Mouse (Mus musculus) bone marrow, adult 2 months (tissue): Measurements from ENCODE around the gene Rgmb. TPM values are rescaled to one million over a fixed set of nuclear protein-coding genes. Genes with fewer than 3 reads are reported as not detected.

Experiments
- H3K27ac ChIP-seq: fragments of 200-500 bp; 2 replicates; pipeline ENCODE4 v1.5.1; 2012; ENCODE audit warnings: low read depth, mild to moderate bottlenecking, control low read depth, inconsistent platforms, low read length; ENCODE audit not compliant: control insufficient read depth, poor library complexity, insufficient read depth
- H3K4me1 ChIP-seq: fragments of 200-500 bp; 2 replicates; pipeline ENCODE4 v1.6.1; 2011; ENCODE audit warnings: low read length; ENCODE audit not compliant: control insufficient read depth, insufficient read depth
- H3K4me3 ChIP-seq: fragments of 200-500 bp; replicated peaks from 2 replicates; pipeline ENCODE3; 2011; ENCODE audit warnings: mild to moderate bottlenecking, low read depth, low read length, control low read depth; ENCODE audit not compliant: control insufficient read depth
- CTCF ChIP-seq: fragments of 200-500 bp; IDR thresholded peaks from 2 replicates; pipeline ENCODE4 v1.5.1; 2011; ENCODE audit warnings: low read length, control low read depth; ENCODE audit not compliant: control insufficient read depth, insufficient read depth
- POLR2A ChIP-seq: fragments of 200-500 bp; IDR thresholded peaks from 2 replicates; pipeline ENCODE4 v1.6.1; 2011; ENCODE audit warnings: low read depth, mild to moderate bottlenecking, control low read depth, low read length, borderline replicate concordance; ENCODE audit not compliant: control insufficient read depth
- WGBS: fragments of 180-500 bp; shearing (Covaris S2); methylation state at CpG from one replicate; pipeline ENCODE4 v1.1.7; 2018; 5-methylcytosine and 5-hydroxymethylcytosine counted together
- polyA plus RNA-seq: library from polyadenylated mRNA; stranded (reverse); fragments of >200 nt; gene quantifications from 2 replicates; pipeline ENCODE4 v1.2.4, GENCODE M21; 2011; ENCODE audit warnings: low replicate concordance; ENCODE audit not compliant: missing spikeins, insufficient read depth, insufficient read length

Gene Rgmb
- polyA plus RNA-seq, 1 experiment: 0.52 TPM

DNA sequence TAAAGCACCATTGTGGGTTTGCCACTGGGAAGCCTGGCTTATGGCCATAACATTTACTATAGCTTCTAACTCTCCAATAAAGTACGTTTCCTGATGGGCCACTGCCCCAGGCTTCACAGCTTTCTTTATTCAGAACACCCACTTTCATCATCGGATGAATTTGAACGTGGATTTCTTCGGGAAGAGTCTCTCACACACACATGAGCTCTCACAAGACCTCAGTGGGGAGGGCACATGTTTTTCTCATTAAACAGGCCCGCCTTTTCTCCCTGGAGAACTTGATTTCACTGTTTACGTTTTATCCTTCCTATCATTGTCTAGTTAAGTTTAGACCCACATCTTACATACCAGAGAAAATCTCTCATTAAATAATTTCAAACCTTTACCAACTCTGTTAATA, 10.7 kb downstream of the Rgmb start:
- 71% methylated on average over 6 of the region's 6 CpGs for WGBS
- Histone ChIP-seq H3K27ac (no peak overlapping the region), H3K4me1 (no peaks in the 10 kb centered on the region), H3K4me3 (no peak overlapping the region)
- no peak for TF ChIP-seq CTCF
- TF ChIP-seq POLR2A: no peak

DNA sequence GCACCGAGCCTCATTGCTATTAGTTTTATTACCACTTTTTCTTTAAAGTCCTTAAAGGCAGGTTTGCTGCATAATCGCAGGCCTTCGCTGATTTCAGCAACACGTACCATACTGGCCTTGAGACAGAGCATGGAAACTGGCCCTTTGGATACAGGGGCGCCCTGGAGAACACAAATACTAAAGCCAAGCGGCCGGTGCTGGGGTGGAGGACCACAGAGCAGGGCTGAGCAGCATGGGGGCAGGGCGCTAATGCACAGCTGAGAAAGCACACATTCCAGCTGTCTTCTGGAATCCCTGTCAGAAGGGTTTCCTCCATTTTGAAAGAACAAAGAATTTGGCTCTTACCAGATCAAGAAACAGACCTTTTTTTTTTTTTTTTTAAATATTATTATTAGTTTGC, 12.5 kb downstream of the Rgmb start:
- WGBS: 84% methylated on average over 8 of the region's 8 CpGs
- TF ChIP-seq POLR2A (no peak), CTCF (no peak)
- H3K4me3 ChIP-seq: no peak overlapping the region
- H3K27ac ChIP-seq: no peak overlapping the region
- no peaks in the 10 kb centered on the region for H3K4me1 ChIP-seq

DNA sequence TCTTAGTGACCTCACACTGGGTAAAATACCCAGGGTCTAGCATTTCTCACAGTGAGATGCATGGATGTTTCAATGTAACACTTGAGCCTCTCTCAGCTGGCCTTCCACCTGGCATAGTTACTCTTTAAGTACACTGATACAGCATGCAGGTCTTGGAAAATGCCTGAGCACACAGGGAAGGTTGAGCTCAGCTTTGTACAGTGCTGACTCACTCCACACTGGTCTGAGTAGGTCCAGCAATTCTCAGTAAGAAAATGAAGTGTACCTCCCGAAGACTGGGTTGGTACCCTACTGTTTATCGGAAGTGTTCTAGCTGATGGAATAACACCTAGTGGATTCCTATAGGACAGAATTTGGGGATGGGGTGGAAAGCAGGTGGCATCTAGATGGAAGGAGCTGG, 13.2 kb downstream of the Rgmb start:
- Histone ChIP-seq H3K27ac (no peak overlapping the region), H3K4me1 (no peaks in the 10 kb centered on the region), H3K4me3 (no peak overlapping the region)
- WGBS: 87% methylated on average over 2 of the region's 2 CpGs
- TF ChIP-seq POLR2A: no peak
- no peak for TF ChIP-seq CTCF

DNA sequence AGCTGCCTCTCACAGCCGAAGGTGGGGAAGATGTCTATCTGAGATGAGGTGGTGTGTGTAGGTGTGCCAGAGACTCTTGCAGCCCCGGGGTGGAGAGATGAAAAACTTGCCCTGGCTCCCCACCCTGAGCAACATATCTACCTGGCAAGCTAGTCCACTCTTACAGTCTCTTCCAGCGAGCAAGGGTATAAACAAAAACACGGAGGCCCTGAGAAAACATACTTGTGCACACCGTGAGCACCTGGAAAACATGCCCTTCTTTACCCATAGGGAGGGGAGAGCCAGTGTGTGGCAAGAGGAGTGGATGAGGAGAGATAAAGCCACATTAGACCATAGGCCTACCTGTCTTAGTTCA, 13.8 kb downstream of the Rgmb start:
- Histone ChIP-seq H3K27ac (no peak overlapping the region), H3K4me1 (no peaks in the 10 kb centered on the region), H3K4me3 (no peak overlapping the region)
- TF ChIP-seq CTCF: no peak
- no peak for TF ChIP-seq POLR2A
- WGBS: 72% methylated on average over 5 of the region's 5 CpGs

DNA sequence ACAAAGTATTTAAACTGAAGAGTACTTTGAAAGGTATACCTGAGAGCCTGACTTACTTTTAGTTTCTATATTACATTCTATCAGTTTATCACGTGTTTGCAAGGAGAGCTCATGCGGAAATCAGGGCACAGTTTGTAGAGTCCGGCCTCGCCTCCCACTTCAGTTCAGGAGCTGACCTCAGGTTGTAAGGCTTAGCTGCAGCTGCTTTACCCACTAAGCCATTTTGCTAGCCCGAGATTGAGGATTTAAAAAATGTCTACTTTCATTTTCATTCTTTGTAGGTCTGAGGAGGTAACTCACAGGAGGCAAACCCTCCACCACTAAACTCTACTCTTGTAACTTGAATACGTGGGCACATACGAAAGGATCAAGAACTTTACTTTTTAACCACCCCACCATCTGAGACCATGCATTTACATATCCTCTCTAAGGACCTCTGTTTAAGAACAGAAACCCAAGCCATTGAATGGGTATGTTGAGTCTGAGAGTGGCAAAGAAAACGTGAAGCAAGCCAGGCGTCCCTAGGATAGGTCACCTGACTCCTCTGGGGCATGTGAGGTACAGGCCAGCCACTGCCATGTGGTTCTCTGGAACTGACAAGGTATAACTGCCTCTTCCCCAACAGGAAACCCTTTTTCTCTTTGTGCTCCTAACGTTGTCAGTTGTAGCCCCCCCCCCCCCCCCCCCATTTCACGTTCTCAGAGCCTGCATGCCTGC, 14.3 kb downstream of the Rgmb start:
- Histone ChIP-seq H3K4me1 (no peaks in the 10 kb centered on the region), H3K27ac (no peak overlapping the region), H3K4me3 (no peak overlapping the region)
- TF ChIP-seq CTCF (no peak), POLR2A (no peak)
- 52% methylated on average over 11 of the region's 11 CpGs for WGBS

DNA sequence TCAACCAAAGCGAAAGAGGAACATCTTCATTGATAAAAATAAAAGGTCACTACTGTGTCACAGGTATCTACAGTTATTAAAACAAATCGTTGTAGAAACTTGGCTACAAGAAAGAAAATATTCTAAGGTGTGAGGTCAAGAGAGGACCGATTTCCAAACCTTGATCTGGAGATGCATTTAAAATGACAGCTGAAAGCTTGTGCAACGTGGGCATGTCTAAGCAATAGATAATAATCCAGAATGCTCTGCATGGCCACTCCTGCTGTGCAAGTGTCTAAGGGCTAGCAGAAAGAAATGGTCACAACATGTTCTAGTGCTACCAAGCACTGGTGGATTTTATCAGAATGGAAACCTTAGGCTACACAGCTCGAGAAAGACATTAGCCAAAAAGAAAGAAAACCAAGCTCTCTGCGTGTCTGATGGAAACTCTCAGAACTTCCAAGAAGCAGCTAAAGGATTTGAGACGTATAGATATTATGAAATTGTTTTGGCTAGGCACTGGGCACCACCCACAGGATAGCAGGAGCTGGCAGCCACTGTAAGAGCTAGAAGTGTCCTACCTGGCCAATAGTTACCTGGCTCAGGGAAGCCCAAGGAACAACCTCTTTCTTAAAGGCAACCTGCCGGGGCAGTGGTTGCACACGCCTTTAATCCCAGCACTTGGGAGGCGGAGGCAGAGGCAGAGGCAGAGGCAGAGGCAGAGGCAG, 15.4 kb downstream of the Rgmb start:
- Histone ChIP-seq H3K27ac (no peak overlapping the region), H3K4me3 (no peak overlapping the region), H3K4me1 (no peaks in the 10 kb centered on the region)
- TF ChIP-seq POLR2A (no peak), CTCF (no peak)
- 68% methylated on average over 10 of the region's 10 CpGs for WGBS

DNA sequence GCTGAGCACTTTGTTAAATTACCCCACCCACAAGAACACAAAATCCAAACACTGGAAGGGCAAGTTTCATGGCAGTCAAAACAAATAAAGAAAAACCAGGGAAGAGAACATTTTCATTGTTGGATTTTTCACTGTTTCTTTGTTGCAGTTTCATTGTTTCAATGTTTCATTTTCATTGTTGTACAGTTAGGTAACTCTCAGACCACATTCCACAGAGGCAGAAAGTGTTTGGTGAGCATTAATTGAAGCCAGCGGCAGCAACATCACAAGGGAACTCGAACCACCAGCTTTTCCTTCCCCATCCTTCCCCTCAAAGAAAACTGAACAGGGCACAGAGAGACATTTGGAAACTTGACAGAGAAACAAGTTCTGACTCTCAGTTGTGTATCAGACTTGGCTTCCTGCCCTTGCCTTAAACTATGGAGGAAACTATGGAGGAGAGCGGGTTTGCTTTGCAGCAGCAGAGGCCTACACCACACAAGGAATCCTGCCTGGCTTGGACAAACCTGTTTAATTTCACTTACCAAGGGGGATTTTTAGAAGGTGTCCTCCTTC, 17.1 kb downstream of the Rgmb start:
- H3K4me1 ChIP-seq: no peaks in the 10 kb centered on the region
- H3K27ac ChIP-seq: no peak overlapping the region
- 44% methylated on average over 3 of the region's 3 CpGs for WGBS

DNA sequence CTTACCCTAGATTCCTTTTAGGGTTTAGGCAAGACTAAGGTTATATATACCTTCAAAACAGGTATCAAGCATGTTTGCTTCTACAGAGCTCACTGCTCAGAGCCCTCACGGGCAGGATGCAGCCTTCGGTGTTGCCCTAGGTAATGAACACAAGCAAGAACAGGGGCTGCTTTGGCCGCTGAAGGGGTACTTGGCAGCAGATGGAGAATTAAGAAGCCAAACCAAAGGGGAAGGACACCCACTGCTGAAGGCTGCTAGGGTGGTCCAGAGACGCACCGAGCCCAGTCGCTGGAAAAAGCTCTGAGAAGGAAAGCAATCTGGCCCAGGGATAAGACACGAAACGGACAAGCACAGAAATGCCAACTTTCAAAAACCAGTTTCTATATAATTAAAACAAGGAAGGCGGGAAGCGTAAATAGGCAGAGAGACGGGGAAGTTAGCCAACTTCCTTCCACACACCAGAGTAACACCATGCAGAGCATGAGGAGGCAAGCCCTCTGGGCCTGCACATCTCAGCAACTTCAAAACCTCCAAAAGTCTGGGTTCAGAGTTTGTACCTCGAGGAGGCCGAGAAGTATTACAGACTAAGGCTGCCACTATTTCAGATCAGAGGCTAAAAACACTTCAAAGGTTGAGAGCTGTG, 18.6 kb downstream of the Rgmb start:
- no peaks in the 10 kb centered on the region for H3K4me1 ChIP-seq
- H3K4me3 ChIP-seq: no peak overlapping the region
- 60% methylated on average over 13 of the region's 13 CpGs for WGBS
- no peak overlapping the region for H3K27ac ChIP-seq
- TF ChIP-seq CTCF (no peak), POLR2A (no peak)

More for the DNA sequence above, 17.1 kb downstream of the Rgmb start:
- no peak for TF ChIP-seq CTCF
- TF ChIP-seq POLR2A: no peak
- H3K4me3 ChIP-seq: no peak overlapping the region
